Mouse (Mus musculus) gonadal fat pad, adult 2 months (tissue): ENCODE data around the gene Gstp2. TPM values are rescaled to one million over a fixed set of nuclear protein-coding genes. Genes with fewer than 3 reads are reported as not detected.
"Not testable (repeated sequence)": the region's sequence is repeated elsewhere in the genome, so short reads cannot be mapped to it uniquely, and the experiment has no call there.

Experiments
- DNase-seq: peaks from one replicate; pipeline ENCODE4 v3.0.0-alpha.2; 2012; ENCODE audit warnings: low read depth
- polyA plus RNA-seq: library from polyadenylated mRNA; depleted of rRNA; stranded (reverse); fragments of >200 nt; gene quantifications from 2 replicates; pipeline ENCODE4 v1.2.3, GENCODE M21; 2012

Gstp2 gene
- polyA plus RNA-seq, 1 experiment: 39.9 TPM

- DNase-seq: not testable (repeated sequence)
These were observed 3.2 kb upstream of the Gstp2 start for GRCm38 (mm10) chr19:4049069-4049468.

DNA sequence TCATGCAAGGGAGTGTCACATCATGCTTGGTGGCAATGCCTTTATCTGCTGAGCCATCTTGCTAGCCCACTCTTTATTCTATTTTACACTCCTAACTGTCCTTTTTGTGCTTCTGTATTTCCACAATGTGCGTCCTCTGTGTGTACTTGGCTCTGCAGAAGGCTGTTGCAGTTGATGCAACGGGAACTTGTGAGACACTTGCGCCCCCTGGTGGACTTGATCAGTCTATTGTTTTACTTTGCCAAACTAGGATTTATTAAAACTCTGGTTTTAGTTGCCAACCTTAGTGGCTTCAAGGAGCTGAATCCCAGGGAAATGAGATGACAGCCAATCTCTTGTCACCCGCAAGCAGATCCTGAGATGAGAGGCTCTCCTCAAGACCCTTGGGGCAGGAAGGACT lies 2.0 kb upstream of the Gstp2 start:
- no peak for DNase-seq

- DNase-seq: peak; percentile 47
These were observed 1.0 kb upstream of the Gstp2 start for GRCm38 (mm10) chr19:4046866-4047254.

GRCm38 (mm10) chr19:4044109-4044508 lies 1.7 kb downstream of the Gstp2 start:
- DNase-seq: not testable (repeated sequence)

DNA sequence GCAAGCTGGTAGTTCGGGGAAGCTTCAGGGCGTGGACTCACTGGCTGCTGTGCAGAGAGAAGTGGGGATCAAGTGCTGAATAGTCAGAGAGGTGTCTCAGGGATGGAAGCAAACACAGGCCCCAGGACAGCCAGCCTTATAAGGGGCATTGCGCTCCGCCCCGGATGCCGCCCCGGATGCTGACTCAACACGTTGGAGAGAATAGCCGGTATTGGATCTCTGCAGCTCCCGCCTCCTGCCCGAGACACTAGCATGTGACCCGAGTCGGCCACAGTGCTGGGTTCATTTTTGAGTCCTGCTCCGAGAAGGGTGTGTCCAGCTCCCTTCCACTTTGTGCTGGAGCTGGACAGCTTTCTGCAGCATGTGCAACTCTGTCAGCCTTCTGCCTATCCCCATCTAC lies 3.7 kb downstream of the Gstp2 start:
- no peak for DNase-seq

DNA sequence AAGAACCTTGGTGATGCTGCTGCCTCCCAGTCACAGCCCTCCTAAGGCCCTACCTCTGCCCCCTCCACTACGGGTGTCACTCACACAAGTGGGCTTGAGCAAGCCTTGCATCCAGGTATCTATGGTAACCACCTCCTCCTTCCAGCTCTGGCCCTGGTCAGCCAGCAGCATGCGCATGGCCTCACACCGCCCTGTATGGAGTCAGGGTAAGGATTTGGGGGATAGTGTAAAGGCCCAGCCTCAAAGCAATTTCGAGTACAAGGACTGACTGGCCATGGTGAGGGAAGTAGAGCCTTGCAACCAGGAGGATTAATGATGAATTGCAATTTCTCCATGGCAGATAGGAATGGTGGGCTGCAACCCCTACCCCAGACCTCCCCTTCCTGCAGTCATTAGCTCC lies 4.3 kb downstream of the Gstp2 start:
- not testable (repeated sequence) for DNase-seq

DNA sequence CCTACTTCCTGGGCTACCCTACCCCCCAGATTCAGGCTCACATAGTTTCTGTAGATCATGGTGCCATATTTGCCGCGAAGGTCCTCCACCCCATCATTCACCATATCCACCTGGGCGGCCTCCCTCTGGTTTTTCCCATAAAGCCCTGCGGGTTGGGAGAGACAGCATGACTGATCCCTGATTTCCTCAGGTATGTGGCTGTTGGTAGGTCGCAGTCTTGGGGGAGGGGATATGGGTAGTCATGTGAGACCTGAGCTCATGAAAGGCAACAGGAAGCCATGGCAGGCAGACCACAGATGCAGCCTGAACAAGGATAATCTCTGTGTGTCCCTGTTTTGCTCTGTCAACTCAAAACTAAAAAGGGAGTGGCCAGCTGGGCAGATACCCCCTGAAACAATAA lies 4.9 kb downstream of the Gstp2 start:
- not testable (repeated sequence) for DNase-seq

GRCm38 (mm10) chr19:4037788-4038232 lies 8.0 kb downstream of the Gstp2 start, which contains the start of gene Gstp1:
TSS of gene Gstp1 (minus strand) at chr19:4037985.
- no peak for DNase-seq

GRCm38 (mm10) chr19:4037154-4037787 lies 8.6 kb downstream of the Gstp2 start:
- not testable (repeated sequence) for DNase-seq

DNA sequence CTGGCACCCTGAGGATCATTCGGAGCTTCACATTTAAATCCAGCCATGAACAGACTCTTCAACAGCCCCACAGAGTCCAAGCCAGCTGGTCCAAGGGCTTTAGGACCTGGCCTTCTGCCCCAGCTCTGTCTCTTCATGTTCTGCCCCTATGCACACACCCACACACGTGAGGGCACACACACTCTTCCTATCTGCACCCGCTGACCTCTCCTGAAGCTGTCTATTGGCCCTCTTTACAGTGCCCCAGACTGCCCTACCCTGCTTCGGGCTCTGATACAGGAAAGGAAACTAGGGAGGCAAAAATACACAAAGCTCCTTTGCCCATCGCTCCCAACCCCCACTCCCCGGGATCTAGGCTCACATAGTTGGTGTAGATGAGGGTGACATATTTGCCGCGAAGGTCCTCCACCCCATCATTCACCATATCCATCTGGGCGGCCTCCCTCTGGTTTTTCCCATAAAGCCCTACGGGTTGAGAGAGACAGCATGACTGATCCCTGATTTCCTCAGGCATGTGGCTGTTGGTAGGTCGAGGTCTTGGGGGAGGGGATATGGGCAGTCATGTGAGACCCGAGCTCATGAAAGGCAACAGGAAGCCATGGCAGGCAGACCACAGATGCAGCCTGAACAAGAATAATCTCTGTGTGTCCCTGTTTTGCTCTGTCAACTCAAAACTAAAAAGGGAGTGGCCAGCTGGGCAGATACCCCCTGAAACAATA lies 9.3 kb downstream of the Gstp2 start:
- DNase-seq: no peak

DNA sequence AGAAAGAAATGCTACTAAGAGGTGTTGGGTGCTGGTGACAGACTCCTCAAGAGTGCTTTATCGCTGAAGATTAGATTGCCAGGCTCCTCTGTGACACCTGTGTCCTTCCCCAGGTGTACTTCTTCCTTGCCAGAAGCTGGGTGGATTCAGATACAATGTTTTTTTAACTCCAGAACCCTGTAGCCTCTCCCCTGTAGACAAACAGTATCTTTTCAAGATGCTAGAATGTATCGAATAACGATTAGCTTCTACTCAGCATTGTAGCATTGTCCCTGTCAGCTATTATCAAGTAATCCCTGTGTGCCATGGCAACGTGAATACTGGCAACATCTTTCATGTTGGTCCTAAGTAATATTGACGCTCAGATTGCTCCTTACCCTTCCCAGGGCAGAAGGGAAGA lies 12.1 kb downstream of the Gstp2 start:
- DNase-seq: no peak

- DNase-seq: no peak
These were observed 12.5 kb downstream of the Gstp2 start for GRCm38 (mm10) chr19:4033298-4033697.

GRCm38 (mm10) chr19:4032668-4033067 lies 13.2 kb downstream of the Gstp2 start:
- DNase-seq: no peak

- DNase-seq: no peak
These were observed 18.2 kb downstream of the Gstp2 start for GRCm38 (mm10) chr19:4027576-4027975.

DNA sequence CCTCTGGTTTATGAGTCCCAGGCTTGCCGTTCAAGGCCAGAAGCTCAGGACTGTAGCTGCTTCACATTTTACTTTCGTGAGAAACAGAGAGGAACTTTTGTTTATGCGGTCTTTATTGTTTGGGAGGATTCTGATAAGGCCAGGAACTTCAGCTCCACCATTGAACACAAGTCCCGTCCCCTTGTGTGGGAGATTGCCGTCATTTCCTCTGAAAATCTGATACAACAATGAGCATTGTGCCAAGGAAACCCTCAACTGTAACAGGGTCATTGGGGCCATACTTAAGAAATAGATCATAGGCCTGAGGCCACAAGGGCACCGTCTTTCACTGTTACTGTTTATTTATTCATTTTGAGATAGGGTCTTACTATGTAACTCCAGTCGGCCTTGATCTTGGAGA lies 22.6 kb downstream of the Gstp2 start:
- no peak for DNase-seq

GRCm38 (mm10) chr19:4018743-4019583 lies 26.9 kb downstream of the Gstp2 start:
- peak; percentile 44 for DNase-seq

GRCm38 (mm10) chr19:4017921-4018587 lies 27.8 kb downstream of the Gstp2 start:
- DNase-seq: peak; percentile 72

GRCm38 (mm10) chr19:4015635-4016034 lies 30.2 kb downstream of the Gstp2 start:
- no peak for DNase-seq

GRCm38 (mm10) chr19:4014802-4015201 lies 31.0 kb downstream of the Gstp2 start:
- no peak for DNase-seq

DNA sequence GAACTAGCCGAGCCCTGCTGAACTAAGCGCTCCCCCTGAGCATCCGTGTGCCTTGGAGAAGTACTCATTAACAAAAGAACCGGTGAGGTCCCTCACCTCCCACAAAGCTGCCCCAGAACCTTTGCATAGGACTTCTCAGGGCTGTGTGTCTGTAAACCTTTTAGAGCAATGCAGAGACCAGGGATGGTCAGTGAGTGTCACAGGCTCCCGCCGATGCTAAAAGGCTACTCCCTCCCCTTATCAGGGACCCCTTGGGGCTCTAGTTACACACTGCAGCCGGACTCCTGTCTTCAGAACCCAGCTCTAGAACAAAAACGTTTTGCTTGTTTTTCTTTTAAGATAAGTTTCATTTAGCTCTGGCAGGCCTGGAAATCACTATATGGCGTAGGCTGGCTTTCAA lies 32.8 kb downstream of the Gstp2 start:
- no peak for DNase-seq

DNA sequence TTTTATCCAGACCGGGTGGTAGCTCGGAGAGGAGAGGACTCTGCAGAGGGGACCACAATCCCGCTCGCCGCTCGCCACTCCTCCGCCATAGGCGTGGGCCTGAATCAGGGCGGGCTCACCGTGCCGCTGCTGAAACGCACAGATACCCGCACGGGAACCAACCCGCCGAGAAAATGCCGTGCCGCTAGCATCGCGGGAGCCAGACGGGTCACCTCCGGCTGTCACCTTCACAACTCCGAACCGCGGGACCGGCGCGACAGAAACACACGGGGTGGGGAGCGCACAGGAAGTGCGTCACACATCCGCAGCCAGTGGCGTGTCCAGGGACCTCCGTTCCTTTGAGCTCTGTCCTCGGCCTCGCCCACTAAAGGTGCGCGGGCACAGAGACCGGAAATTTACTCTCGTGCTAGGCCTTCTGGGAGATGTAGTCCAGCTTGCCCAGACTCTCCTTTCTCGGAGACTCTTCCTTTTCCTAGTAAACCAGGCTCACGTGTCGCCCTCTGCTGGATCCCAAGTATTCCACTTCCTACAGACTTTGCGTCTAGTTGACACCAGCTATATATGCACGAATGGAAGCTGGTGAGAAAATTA lies 33.3 kb downstream of the Gstp2 start, which contains the start of gene Ndufv1:
TSS of gene Ndufv1 (minus strand) at position 375 of the 591 bp plus-strand sequence.
- DNase-seq: peak; percentile 87
